Mouse (Mus musculus): ENCODE measurements around the gene Setd1b. TPM values are rescaled to one million over a fixed set of nuclear protein-coding genes. Genes with fewer than 3 reads are reported as not detected.
A peak's percentile ranks its signal among the peaks of the same experiment; 100 is the strongest.

Setd1b gene
- polyA plus RNA-seq, 1 experiment from 2014 or later: 8.1 TPM

DNA sequence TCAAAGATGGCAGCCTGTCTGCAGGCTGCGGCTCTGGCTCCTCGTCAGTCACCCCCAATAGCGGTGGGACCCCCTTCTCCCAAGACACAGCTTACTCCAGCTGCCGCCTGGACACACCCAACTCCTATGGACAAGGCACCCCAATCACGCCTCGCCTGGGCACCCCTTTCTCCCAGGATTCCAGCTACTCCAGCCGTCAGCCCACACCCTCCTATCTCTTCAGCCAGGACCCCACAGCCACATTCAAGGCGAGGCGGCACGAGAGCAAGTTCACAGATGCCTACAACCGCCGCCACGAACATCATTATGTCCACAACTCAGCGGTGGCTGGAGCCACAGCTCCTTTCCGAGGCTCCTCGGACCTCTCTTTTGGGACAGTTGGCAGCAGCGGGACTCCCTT, 5.6 kb downstream of the Setd1b start:
- Histone ChIP-seq H3K27me3 (replicated peaks; ENCODE audit: low read depth, poor library complexity, severe bottlenecking) (no peaks in the 10 kb centered on the region), H3K36me3 (replicated peaks) (peaks cover 83% of the 10 kb centered on the region), H3K27ac (replicated peaks) (no peak overlapping the region), H3K4me3 (peak overlapping the region; percentile 11; the same call in 1 of the 2 replicates), H3K4me1 (peaks cover 83% of the 10 kb centered on the region), H3K9me3 (no peaks in the 10 kb centered on the region)
- WGBS: 88% methylated on average over 17 of the region's 17 CpGs
- no peak for DNase-seq (ENCODE audit: low spot score)

DNA sequence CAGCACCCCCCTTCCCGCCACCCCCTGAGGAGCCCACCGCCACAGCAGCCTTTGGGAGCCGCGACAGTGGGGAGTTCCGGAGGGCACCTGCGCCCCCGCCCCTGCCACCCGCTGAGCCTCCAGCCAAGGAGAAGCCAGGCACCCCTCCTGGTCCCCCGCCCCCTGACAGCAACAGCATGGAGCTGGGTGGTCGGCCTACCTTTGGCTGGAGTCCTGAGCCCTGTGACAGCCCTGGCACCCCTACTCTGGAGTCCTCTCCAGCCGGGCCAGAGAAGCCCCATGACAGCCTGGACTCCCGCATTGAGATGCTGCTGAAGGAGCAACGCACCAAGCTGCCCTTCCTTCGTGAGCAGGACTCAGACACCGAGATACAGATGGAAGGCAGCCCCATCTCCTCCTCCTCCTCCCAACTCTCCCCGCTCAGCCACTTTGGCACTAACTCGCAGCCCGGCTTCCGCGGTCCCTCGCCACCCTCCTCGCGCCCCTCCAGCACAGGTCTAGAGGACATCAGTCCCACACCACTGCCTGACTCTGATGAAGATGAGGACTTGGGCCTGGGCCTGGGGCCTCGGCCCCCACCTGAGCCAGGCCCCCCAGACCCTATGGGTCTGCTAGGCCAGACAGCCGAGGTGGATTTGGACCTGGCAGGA, 6.2 kb downstream of the Setd1b start:
- Histone ChIP-seq H3K9me3 (no peaks in the 10 kb centered on the region), H3K4me3 (peak overlapping the region; percentile 21; the same call in 1 of the 2 replicates), H3K4me1 (peaks cover 79% of the 10 kb centered on the region), H3K36me3 (replicated peaks) (peaks cover 89% of the 10 kb centered on the region), H3K27me3 (replicated peaks; ENCODE audit: low read depth, poor library complexity, severe bottlenecking) (no peaks in the 10 kb centered on the region), H3K27ac (replicated peaks) (no peak overlapping the region)
- WGBS: 88% methylated on average over 25 of the region's 25 CpGs
- DNase-seq (ENCODE audit: low spot score): no peak

DNA sequence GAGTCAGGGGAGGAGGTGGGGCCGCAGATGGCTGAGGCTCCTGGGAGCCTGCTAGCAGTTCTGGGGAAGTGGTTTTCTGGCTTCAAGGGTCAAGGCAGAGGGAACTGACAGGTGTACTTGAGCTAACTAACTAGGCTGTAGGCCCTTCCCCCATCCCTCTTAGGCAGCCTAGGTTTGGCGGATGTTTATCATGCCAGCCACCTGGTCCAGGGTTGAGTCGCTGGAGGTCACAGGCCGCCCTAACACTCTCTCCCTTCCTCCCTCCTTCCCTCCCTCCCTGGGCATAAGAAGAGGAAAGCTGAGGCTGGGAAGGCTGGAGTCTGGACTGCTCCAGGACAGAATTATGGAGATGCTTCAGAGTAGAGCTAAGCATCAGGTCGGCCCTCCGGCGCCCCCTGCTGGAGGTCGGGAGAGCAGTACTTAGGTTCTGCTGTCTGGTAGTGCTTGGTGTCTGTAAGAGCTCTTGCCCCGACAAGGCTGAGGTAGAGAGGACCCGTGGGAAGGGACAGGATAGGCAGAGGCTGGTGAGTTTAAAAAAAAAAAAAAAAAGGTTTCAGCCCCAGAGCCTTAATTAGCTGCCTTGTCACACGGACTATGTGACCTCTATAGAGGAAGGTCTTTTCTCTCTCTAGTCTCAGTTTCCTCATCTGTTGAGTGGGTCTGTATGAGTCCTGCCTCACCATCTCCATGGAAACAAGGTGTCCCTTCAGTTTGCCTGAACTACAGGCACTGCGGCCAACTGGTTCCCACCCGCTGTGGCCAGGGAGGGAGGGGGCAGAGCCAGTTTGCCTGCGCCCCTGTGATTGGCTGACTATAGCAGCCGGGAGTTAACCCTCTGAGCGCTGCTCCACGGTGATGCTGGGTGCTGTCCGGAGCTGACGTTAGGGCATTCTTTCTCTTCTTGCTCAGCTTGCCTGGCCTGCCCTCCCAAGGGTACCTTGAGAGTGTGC, 7.7 kb downstream of the Setd1b start:
- 0 out of 2 replicates have a peak overlapping the region, but pooled peaks have one; percentile 21 for H3K27ac ChIP-seq (replicated peaks)
- H3K9me3 ChIP-seq: no peaks in the 10 kb centered on the region
- DNase-seq (ENCODE audit: low spot score): peak; percentile 93
- H3K4me3 ChIP-seq: peak overlapping the region; percentile 51
- H3K4me1 ChIP-seq: peaks cover 64% of the 10 kb centered on the region
- 11% methylated on average over 19 of the region's 19 CpGs for WGBS
- H3K36me3 ChIP-seq (replicated peaks): peaks cover 97% of the 10 kb centered on the region
- H3K27me3 ChIP-seq (replicated peaks; ENCODE audit: low read depth, poor library complexity, severe bottlenecking): no peaks in the 10 kb centered on the region

DNA sequence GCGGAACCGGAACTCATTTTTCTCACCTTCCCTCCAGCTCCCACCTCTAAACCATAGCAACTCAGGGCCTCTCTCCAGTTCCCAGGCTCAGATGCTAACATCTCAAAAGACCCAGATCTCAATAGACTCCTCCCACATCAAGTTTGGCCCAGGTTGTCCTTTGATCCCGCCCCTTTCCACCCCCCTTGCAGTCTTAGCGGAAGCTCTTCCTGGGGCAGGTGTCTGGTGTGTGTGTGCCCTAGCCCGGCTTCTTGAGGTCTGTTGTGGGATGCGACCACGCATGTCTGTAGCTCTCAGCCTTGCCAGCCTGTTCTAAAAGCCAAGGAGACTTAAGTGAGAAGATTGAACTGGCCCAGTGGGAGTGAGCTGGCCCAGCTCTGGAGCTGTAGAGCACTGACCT, 8.6 kb downstream of the Setd1b start:
- Histone ChIP-seq H3K4me3 (peak overlapping the region; percentile 51), H3K36me3 (replicated peaks) (peaks cover 98% of the 10 kb centered on the region), H3K27ac (replicated peaks) (peak overlapping the region; percentile 19; the same call in 1 of the 2 replicates), H3K9me3 (no peaks in the 10 kb centered on the region), H3K27me3 (replicated peaks; ENCODE audit: low read depth, poor library complexity, severe bottlenecking) (no peaks in the 10 kb centered on the region), H3K4me1 (peaks cover 55% of the 10 kb centered on the region)
- 49% methylated on average over 7 of the region's 7 CpGs for WGBS
- DNase-seq (ENCODE audit: low spot score): no peak

DNA sequence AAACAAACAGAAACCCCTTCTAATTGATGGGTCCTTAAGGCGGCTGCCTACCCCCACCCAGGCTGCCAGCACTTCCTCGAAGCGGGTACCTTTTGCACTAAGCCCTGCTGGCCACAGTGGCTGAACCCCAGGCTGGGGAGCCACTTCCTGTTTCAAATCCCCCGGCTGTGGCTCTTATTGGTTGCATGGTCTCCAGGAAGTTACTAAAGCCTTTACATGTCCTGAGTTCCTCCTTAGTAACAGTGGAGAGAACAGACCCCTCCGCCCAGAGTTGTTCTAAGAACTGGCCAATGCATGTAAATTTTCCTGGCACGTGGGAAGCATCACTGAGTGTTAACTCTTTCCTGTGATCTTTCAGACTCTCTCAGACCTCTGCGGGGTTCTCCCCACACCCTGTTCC, 9.1 kb downstream of the Setd1b start:
- WGBS: 46% methylated on average over 7 of the region's 7 CpGs
- 0 out of 2 replicates have a peak overlapping the region, but pooled peaks have one; percentile 19 for H3K27ac ChIP-seq (replicated peaks)
- DNase-seq (ENCODE audit: low spot score): no peak
- no peaks in the 10 kb centered on the region for H3K9me3 ChIP-seq
- peak overlapping the region; percentile 51 for H3K4me3 ChIP-seq
- H3K36me3 ChIP-seq (replicated peaks): peaks cover 96% of the 10 kb centered on the region
- peaks cover 50% of the 10 kb centered on the region for H3K4me1 ChIP-seq
- H3K27me3 ChIP-seq (replicated peaks; ENCODE audit: low read depth, poor library complexity, severe bottlenecking): no peaks in the 10 kb centered on the region

DNA sequence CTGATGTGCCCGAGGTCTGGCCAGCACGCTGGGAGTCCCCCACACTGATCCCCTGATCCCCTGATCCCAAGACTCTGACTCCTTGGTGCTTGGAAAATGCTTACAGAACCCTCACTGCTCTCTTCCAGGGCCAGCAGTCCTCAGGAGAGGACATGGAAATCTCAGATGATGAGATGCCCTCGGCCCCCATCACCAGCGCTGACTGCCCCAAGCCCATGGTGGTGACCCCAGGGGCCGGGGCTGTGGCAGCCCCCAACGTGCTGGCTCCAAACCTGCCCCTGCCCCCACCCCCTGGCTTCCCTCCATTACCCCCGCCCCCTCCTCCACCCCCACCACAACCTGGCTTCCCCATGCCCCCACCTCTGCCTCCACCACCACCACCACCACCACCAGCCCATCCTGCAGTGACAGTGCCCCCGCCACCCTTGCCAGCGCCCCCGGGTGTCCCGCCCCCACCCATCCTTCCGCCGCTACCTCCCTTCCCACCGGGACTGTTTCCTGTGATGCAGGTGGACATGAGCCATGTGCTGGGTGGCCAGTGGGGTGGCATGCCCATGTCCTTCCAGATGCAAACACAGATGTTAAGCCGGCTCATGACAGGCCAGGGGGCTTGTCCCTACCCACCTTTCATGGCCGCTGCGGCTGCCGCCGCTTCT, 9.8 kb downstream of the Setd1b start:
- H3K27ac ChIP-seq (replicated peaks): no peak overlapping the region
- peaks cover 43% of the 10 kb centered on the region for H3K4me1 ChIP-seq
- H3K27me3 ChIP-seq (replicated peaks; ENCODE audit: low read depth, poor library complexity, severe bottlenecking): no peaks in the 10 kb centered on the region
- H3K4me3 ChIP-seq: 0 out of 2 replicates have a peak overlapping the region, but pooled peaks have one; percentile 51
- H3K36me3 ChIP-seq (replicated peaks): peaks cover 96% of the 10 kb centered on the region
- WGBS: 94% methylated on average over 19 of the region's 19 CpGs
- DNase-seq (ENCODE audit: low spot score): no peak
- no peaks in the 10 kb centered on the region for H3K9me3 ChIP-seq

DNA sequence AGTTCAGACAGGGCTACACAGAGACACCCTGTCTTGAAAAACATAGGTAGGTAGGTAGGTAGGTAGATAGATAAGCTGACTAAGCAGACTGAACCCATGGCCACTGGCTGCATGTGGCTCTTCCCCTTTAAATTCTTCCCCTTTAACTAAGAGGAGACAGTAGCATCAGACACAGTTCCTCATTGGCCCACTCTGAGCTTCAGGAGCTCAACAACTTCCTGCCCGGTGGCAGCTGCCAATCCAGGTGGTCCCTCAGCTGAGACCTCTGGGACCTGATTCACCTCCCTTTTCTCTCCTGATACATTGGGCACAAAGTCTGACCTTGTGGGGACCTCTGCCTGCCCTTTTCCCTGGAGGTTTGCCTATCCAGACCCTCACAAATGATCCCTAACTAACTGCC, 10.9 kb downstream of the Setd1b start:
- H3K4me3 ChIP-seq: no peak overlapping the region
- H3K27ac ChIP-seq (replicated peaks): no peak overlapping the region
- H3K9me3 ChIP-seq: no peaks in the 10 kb centered on the region
- DNase-seq (ENCODE audit: low spot score): no peak
- H3K27me3 ChIP-seq (replicated peaks; ENCODE audit: low read depth, poor library complexity, severe bottlenecking): no peaks in the 10 kb centered on the region
- H3K4me1 ChIP-seq: peaks cover 43% of the 10 kb centered on the region
- peaks cover 96% of the 10 kb centered on the region for H3K36me3 ChIP-seq (replicated peaks)
- 89% methylated on average over 1 of the region's 1 CpGs for WGBS

DNA sequence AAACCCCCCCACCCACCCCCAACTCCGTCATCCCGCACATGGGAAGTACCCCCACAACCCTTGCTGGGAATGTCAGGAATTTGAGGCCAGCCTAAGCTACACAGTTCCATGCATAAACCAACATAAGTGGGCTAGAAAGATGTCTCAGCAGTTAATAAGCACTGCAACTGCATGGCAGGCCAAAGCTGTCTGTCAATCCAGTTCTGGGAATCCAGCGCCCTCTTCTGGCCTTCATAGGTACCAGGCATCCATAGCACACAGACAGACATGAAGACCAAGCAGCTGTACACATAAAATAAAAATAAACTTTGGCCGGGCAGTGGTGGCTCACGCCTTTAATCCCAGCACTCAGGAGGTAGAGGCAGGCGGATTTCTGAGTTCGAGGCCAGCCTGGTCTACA, 13.4 kb downstream of the Setd1b start:
- no peak overlapping the region for H3K27ac ChIP-seq (replicated peaks)
- peaks cover 98% of the 10 kb centered on the region for H3K36me3 ChIP-seq (replicated peaks)
- WGBS: 55% methylated on average over 7 of the region's 7 CpGs
- no peak overlapping the region for H3K4me3 ChIP-seq
- DNase-seq (ENCODE audit: low spot score): peak; percentile 69
- H3K27me3 ChIP-seq (replicated peaks; ENCODE audit: low read depth, poor library complexity, severe bottlenecking): no peaks in the 10 kb centered on the region
- no peaks in the 10 kb centered on the region for H3K9me3 ChIP-seq
- peaks cover 17% of the 10 kb centered on the region for H3K4me1 ChIP-seq

DNA sequence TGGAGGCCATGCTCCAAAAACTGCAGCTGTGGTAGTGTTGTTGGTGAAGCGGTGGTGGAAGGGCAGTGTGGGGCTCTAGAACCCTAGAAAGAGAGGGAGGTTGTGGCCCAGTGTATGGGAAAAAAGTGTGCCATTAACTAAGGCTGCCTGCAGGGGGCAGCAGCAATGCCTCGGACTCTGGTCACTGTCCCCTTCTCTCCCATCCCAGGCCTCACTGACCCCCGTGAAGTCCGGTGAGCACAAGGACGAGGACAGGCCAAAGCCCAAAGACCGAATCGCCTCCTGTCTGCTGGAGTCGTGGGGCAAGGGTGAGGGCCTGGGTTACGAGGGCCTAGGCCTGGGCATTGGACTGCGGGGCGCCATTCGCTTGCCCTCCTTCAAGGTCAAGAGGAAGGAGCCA, 14.8 kb downstream of the Setd1b start:
- 90% methylated on average over 12 of the region's 12 CpGs for WGBS
- Histone ChIP-seq H3K9me3 (no peaks in the 10 kb centered on the region), H3K4me1 (peaks cover 4% of the 10 kb centered on the region), H3K36me3 (replicated peaks) (peaks cover 98% of the 10 kb centered on the region), H3K4me3 (no peak overlapping the region), H3K27me3 (replicated peaks; ENCODE audit: low read depth, poor library complexity, severe bottlenecking) (no peaks in the 10 kb centered on the region), H3K27ac (replicated peaks) (no peak overlapping the region)
- DNase-seq (ENCODE audit: low spot score): no peak

DNA sequence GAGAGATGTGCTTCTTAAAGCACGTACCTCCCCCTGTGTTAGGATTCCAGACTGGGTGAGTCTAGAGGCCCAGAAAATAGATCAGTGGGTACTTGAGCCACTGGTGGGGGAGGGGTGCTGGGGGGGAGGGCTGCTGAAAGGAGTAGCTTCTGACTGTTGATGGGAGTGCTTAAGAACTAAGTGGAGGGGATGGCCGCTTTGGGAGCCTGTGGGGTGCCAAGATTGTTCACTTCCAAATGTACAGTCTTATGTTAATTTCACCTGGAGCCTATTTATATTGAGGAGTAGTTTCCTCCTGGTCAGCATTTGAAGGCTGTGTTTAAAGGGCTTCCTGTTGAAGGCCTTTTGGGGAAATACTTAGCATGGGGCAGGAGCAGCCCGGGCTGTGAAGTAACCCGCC, 16.0 kb downstream of the Setd1b start:
- Histone ChIP-seq H3K9me3 (no peaks in the 10 kb centered on the region), H3K36me3 (replicated peaks) (peaks cover 98% of the 10 kb centered on the region), H3K27me3 (replicated peaks; ENCODE audit: low read depth, poor library complexity, severe bottlenecking) (no peaks in the 10 kb centered on the region), H3K27ac (replicated peaks) (no peak overlapping the region), H3K4me3 (no peak overlapping the region), H3K4me1 (no peaks in the 10 kb centered on the region)
- DNase-seq (ENCODE audit: low spot score): no peak
- 89% methylated on average over 4 of the region's 4 CpGs for WGBS

DNA sequence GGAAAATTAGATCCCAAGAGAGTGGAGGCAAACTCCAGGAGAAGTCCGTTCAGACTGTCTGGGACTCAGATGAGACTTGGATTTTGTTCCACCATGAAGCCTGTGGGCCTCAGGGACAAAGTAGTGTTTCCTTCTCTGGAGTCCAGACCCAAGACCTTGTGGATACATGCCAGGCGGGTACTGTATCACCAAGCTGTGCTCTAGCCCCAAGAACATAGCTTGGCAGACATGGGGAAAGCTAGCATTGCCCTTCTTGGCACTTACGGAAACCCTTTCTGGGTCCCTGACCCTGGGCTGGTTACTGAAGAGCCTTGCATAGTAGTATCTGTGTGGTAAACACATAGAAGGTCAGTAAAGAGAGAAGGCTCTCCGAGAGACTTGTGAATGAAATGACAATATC, 17.5 kb downstream of the Setd1b start:
- Histone ChIP-seq H3K27me3 (replicated peaks; ENCODE audit: low read depth, poor library complexity, severe bottlenecking) (no peaks in the 10 kb centered on the region), H3K4me1 (no peaks in the 10 kb centered on the region), H3K9me3 (no peaks in the 10 kb centered on the region), H3K27ac (replicated peaks) (no peak overlapping the region), H3K4me3 (no peak overlapping the region), H3K36me3 (replicated peaks) (peaks cover 98% of the 10 kb centered on the region)
- DNase-seq (ENCODE audit: low spot score): no peak
- WGBS: 91% methylated on average over 4 of the region's 4 CpGs

DNA sequence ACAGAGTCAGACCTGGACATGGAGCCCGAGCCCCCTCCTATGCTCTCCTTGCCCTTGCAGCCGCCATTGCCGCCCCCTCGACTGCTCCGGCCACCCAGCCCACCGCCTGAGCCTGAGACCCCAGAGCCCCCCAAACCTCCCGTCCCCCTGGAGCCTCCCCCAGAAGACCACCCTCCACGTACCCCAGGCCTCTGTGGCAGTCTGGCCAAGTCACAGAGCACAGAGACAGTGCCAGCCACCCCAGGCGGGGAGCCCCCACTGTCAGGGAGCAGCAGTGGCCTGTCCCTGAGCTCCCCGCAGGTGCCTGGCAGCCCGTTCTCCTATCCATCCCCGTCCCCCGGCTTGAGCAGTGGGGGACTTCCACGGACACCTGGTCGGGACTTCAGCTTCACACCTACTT, 17.9 kb downstream of the Setd1b start:
- no peak for DNase-seq (ENCODE audit: low spot score)
- Histone ChIP-seq H3K4me3 (no peak overlapping the region), H3K27ac (replicated peaks) (no peak overlapping the region), H3K4me1 (no peaks in the 10 kb centered on the region), H3K9me3 (no peaks in the 10 kb centered on the region), H3K27me3 (replicated peaks; ENCODE audit: low read depth, poor library complexity, severe bottlenecking) (no peaks in the 10 kb centered on the region), H3K36me3 (replicated peaks) (peaks cover 98% of the 10 kb centered on the region)
- 92% methylated on average over 15 of the region's 15 CpGs for WGBS

All from embryonic facial prominence, embryonic 10.5 days (tissue).